Mouse (Mus musculus) lung, embryonic 16.5 days (tissue): ENCODE measurements around the gene Slc25a25. TPM values are rescaled to one million over a fixed set of nuclear protein-coding genes. Genes with fewer than 3 reads are reported as not detected.
"Not testable (repeated sequence)": the region's sequence is repeated elsewhere in the genome, so short reads cannot be mapped to it uniquely, and the experiment has no call there.

Experiments used
- ATAC-seq: fragments of 200-750 bp; cut with Nextera tagmentation; 2 replicates; pipeline ENCODE4 v1.8.0; 2017; ENCODE audit warnings: low read depth, mild to moderate bottlenecking, moderate library complexity
- H3K27ac ChIP-seq: fragments of 300-500 bp; sonication (generic); 2 replicates; pipeline ENCODE4 v1.5.1; 2014; ENCODE audit warnings: mild to moderate bottlenecking, control low read depth, low read length
- H3K27me3 ChIP-seq: fragments of 300-500 bp; sonication (generic); 2 replicates; pipeline ENCODE4 v1.6.1; 2014; ENCODE audit warnings: low read depth, low read length, mixed read lengths; ENCODE audit not compliant: control insufficient read depth, insufficient read depth
- H3K36me3 ChIP-seq: fragments of 300-500 bp; sonication (generic); 2 replicates; pipeline ENCODE4 v1.6.1; 2014; ENCODE audit warnings: low read length; ENCODE audit not compliant: control insufficient read depth, insufficient read depth
- H3K4me1 ChIP-seq: fragments of 300-500 bp; sonication (generic); replicated peaks from 2 replicates; pipeline ENCODE4 v1.6.1; 2014; ENCODE audit warnings: low read length, mixed read lengths; ENCODE audit not compliant: control insufficient read depth, insufficient read depth
- H3K4me2 ChIP-seq: fragments of 300-500 bp; sonication (generic); 2 replicates; pipeline ENCODE4 v1.6.1; 2014; ENCODE audit warnings: low read depth, low read length, control low read depth
- H3K4me3 ChIP-seq: fragments of 300-500 bp; sonication (generic); 2 replicates; pipeline ENCODE4 v1.5.1; 2014; ENCODE audit warnings: mild to moderate bottlenecking, low read length, control low read depth
- H3K9ac ChIP-seq: fragments of 300-500 bp; sonication (generic); 2 replicates; pipeline ENCODE4 v1.6.1; 2014; ENCODE audit warnings: low read length, control low read depth
- H3K9me3 ChIP-seq: fragments of 300-500 bp; sonication (generic); 2 replicates; pipeline ENCODE4 v1.6.1; 2016; ENCODE audit warnings: low read length; ENCODE audit not compliant: control insufficient read depth
- WGBS: fragments of 180-500 bp; shearing (Covaris S2); extraction: QIAGEN DNeasy Blood & Tissue Kit; methylation state at CpG from one replicate; pipeline ENCODE4 v1.1.7; 2014; 5-methylcytosine and 5-hydroxymethylcytosine counted together
- polyA plus RNA-seq: library from polyadenylated mRNA; unstranded; fragments of >200 nt; fragmentation: Nextera tagmentation; extraction: Ambion mirVana; gene quantifications from 2 replicates; pipeline ENCODE4 v1.2.1, GENCODE M21; 2015

Gene Slc25a25
- 16.0 and 17.5 TPM in 2 replicates for polyA plus RNA-seq

DNA sequence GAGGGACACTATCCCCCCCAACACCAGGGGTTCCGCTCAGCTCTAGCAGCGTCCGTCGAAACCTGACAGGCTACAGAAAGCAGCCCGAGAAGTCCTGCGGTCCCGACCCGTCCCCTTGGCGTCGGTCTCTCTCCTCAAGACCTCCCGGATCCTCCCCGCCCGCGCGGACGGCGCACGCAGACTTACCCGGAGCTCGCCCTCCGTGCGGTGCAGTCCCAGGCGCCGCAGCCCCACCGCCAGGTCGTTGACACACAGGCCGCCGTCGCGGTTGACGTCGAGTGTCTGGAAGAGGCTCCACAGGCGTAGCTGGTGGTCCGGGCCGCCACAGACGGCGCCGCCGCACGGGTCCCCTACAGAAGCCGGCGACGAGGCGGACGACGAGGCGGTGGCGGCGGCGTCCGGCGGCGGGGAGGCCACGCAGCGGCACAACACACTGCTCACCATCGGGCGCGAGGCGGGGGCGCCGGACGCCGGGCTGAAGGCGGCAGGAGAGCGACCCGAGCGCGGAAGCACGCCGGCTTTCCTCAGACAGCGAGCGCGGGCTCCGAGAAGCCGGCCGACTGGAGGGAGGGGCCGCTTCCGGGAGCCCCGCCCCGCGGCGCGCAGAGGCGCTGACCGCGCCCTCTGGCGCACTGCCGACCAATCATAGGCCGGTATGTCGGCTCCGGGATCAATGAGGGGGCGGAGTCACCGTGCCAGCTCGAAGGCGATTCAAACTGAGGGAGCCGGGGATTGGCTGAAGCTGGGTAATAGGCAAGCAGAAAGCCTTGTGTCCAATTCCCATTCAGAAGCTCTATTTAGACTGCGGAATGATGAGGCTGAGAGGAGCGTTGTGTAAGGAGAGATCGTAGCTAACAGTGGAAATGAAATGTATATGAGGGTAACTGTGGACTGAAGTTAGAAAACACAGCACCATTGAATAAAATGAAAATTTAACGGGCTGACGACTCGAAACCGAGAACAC lies at the start of gene Slc25a25:
Slc25a25 (minus strand) TSS at position 565 of the 964 bp plus-strand sequence.
- Histone ChIP-seq H3K27me3 (no peaks in the 10 kb centered on the region), H3K4me3 (peak within 1 kb of the TSS; percentile 80), H3K36me3 (no peaks in the 10 kb centered on the region), H3K9me3 (no peaks in the 10 kb centered on the region), H3K9ac (peak within 1 kb of the TSS; percentile 81), H3K4me1 (peaks cover 27% of the 10 kb centered on the region), H3K27ac (peak within 1 kb of the TSS; percentile 98), H3K4me2 (peak within 1 kb of the TSS; percentile 68)
- ATAC-seq: peak; percentile 87
- WGBS: under 1% methylated on average over 102 of the region's 103 CpGs

DNA sequence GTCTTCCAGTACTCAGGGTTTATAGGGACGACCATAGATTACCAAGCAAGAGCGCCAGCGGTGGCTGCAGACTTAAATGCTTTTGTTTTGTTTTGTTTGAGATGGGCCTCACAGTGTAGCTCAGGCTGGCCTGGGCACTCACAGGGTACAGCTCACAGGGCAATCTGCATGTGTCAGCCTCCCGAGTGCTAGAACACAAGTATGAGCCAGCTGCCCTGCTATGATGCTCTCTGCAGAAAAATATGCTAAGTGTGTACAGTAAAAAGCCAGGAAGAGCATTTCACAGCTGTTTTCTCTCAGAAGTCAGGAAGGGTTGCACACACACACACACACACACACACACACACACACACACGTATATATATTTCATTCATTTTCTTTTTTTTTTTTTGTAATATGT lies 49.2 kb upstream of the Slc25a25 start:
- no peaks in the 10 kb centered on the region for H3K36me3 ChIP-seq
- ATAC-seq: no peak

GRCm38 (mm10) chr2:32499365-32499764 lies 48.1 kb upstream of the Slc25a25 start:
- no peak overlapping the region for H3K4me3 ChIP-seq
- peak; percentile 78 for ATAC-seq
- H3K9ac ChIP-seq: no peak overlapping the region
- H3K9me3 ChIP-seq: peaks cover 4% of the 10 kb centered on the region; the same call in 1 of the 2 replicates
- no peaks in the 10 kb centered on the region for H3K27me3 ChIP-seq
- H3K27ac ChIP-seq: peak overlapping the region; percentile 70
- H3K4me2 ChIP-seq: no peak overlapping the region
- H3K4me1 ChIP-seq: peaks cover 8% of the 10 kb centered on the region; the same call in 1 of the 2 replicates
- no peaks in the 10 kb centered on the region for H3K36me3 ChIP-seq
- WGBS: 54% methylated on average over 4 of the region's 4 CpGs

More for the DNA sequence above, 49.2 kb upstream of the Slc25a25 start:
- Histone ChIP-seq H3K4me1 (peaks cover 8% of the 10 kb centered on the region; the same call in 1 of the 2 replicates), H3K9ac (no peak overlapping the region), H3K27ac (peak overlapping the region; percentile 34; the same call in 1 of the 2 replicates), H3K4me3 (no peak overlapping the region), H3K27me3 (no peaks in the 10 kb centered on the region), H3K9me3 (peaks cover 4% of the 10 kb centered on the region; the same call in 1 of the 2 replicates), H3K4me2 (no peak overlapping the region)
- WGBS: 64% methylated on average over 5 of the region's 5 CpGs

- Histone ChIP-seq H3K9ac (no peak overlapping the region), H3K4me3 (no peak overlapping the region), H3K9me3 (peaks cover 4% of the 10 kb centered on the region; the same call in 1 of the 2 replicates), H3K27me3 (no peaks in the 10 kb centered on the region), H3K36me3 (no peaks in the 10 kb centered on the region), H3K4me2 (no peak overlapping the region), H3K4me1 (peaks cover 5% of the 10 kb centered on the region; the same call in 1 of the 2 replicates), H3K27ac (no peak overlapping the region)
- 45% methylated on average over 5 of the region's 5 CpGs for WGBS
- ATAC-seq: no peak
These were observed 44.9 kb upstream of the Slc25a25 start for GRCm38 (mm10) chr2:32496190-32496589.

DNA sequence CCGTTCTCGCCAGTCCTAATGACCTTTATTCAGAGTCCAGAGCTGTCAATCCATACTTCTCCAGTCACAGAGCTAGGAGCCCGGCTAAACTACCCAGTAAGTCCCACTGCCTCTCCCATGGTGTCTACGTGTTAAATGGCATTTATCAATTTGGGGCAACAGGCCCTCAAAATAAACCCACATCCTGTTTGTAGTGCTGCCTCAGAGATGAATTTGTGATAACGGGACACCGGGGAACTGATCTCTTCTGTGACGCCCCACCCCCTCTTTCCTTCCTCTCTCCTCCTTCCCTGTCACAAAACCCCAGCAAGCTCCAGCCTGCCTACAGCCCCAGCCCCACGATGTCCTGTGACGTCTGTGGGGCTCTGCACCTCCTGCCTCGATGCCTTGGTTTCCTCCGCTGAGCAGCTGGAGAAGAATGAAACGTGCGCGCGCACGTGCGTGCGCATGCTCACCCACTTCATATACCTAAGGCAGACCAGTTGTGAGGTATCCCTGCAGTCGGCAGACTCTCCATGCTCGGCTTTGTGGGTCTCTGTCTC lies 44.0 kb upstream of the Slc25a25 start:
- no peaks in the 10 kb centered on the region for H3K36me3 ChIP-seq
- peak; percentile 62 for ATAC-seq
- WGBS: 45% methylated on average over 20 of the region's 20 CpGs

DNA sequence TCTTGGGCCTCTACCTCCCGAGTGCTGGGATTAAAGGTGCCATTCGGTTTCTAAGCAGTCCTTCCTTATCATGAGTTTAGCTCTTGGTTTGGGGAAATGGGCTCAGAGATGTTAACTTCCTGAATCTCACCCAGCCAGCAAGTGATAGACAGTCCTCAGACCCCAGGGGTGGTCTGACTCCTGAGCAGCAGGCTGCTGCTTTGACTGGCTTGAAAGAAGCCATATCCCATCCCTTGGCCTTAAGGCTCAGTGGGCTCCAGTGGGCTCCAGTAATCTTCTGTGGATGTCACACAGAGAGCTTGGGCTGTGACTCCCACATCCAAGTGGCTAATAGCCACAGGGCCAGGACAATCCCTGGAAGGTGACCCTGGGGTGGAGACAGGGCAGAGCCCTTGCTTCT lies 43.3 kb upstream of the Slc25a25 start:
- H3K9ac ChIP-seq: no peak overlapping the region
- no peaks in the 10 kb centered on the region for H3K36me3 ChIP-seq
- peaks cover 4% of the 10 kb centered on the region; the same call in 1 of the 2 replicates for H3K9me3 ChIP-seq
- no peak for ATAC-seq
- H3K4me3 ChIP-seq: no peak overlapping the region
- 45% methylated on average over 2 of the region's 2 CpGs for WGBS
- H3K4me2 ChIP-seq: no peak overlapping the region
- peak overlapping the region; percentile 58 for H3K27ac ChIP-seq
- H3K27me3 ChIP-seq: no peaks in the 10 kb centered on the region
- peaks cover 5% of the 10 kb centered on the region; the same call in 1 of the 2 replicates for H3K4me1 ChIP-seq

More for the DNA sequence above, 44.0 kb upstream of the Slc25a25 start:
- Histone ChIP-seq H3K4me2 (no peak overlapping the region), H3K4me1 (peaks cover 5% of the 10 kb centered on the region; the same call in 1 of the 2 replicates), H3K27ac (peak overlapping the region; percentile 66), H3K27me3 (no peaks in the 10 kb centered on the region), H3K9ac (no peak overlapping the region), H3K9me3 (peaks cover 4% of the 10 kb centered on the region; the same call in 1 of the 2 replicates), H3K4me3 (no peak overlapping the region)

- no peaks in the 10 kb centered on the region for H3K9me3 ChIP-seq
- no peak overlapping the region for H3K4me2 ChIP-seq
- WGBS: 50% methylated on average over 12 of the region's 12 CpGs
- H3K9ac ChIP-seq: no peak overlapping the region
- H3K4me3 ChIP-seq: no peak overlapping the region
- no peaks in the 10 kb centered on the region for H3K36me3 ChIP-seq
- ATAC-seq: no peak
- no peak overlapping the region for H3K27ac ChIP-seq
- no peaks in the 10 kb centered on the region for H3K27me3 ChIP-seq
- H3K4me1 ChIP-seq: peaks cover 5% of the 10 kb centered on the region; the same call in 1 of the 2 replicates
These were observed 42.1 kb upstream of the Slc25a25 start for GRCm38 (mm10) chr2:32493301-32493701.

- no peak for ATAC-seq
- H3K27ac ChIP-seq: no peak overlapping the region
- H3K4me3 ChIP-seq: no peak overlapping the region
- H3K9ac ChIP-seq: no peak overlapping the region
- H3K36me3 ChIP-seq: no peaks in the 10 kb centered on the region
- peaks cover 5% of the 10 kb centered on the region; the same call in 1 of the 2 replicates for H3K4me1 ChIP-seq
- no peaks in the 10 kb centered on the region for H3K9me3 ChIP-seq
- 47% methylated on average over 2 of the region's 2 CpGs for WGBS
- no peaks in the 10 kb centered on the region for H3K27me3 ChIP-seq
- no peak overlapping the region for H3K4me2 ChIP-seq
These were observed 41.4 kb upstream of the Slc25a25 start for GRCm38 (mm10) chr2:32492661-32493060.

DNA sequence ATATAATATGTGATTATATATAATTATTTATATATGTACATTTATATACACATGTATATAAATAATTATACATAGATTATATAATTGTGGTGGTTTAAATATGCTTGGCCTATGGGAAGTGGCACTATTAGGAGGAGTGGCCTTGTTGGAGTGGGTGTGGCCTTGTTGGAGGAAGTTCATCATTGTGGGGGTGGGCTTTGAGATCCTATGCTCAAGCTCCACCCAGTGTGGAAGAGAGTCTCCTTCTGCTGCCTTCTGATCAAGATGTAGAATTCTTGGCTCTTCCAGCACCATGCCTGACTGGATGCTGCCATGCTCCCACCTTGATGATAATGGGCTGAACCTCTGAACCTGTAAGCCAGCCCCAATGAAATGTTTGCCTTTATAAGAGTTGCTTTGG lies 39.5 kb upstream of the Slc25a25 start:
- not testable (repeated sequence) for H3K9ac ChIP-seq, H3K4me1 ChIP-seq, H3K27ac ChIP-seq, H3K9me3 ChIP-seq, ATAC-seq, H3K4me3 ChIP-seq, H3K36me3 ChIP-seq, H3K4me2 ChIP-seq, H3K27me3 ChIP-seq
